Mouse (Mus musculus) lung, embryonic 16.5 days (tissue): ENCODE results near the gene Gpx4. TPM values are rescaled to one million over a fixed set of nuclear protein-coding genes. Genes with fewer than 3 reads are reported as not detected.

Experiments
- ATAC-seq: fragments of 200-750 bp; cut with Nextera tagmentation; 2 replicates; pipeline ENCODE4 v1.8.0; 2017; ENCODE audit warnings: low read depth, mild to moderate bottlenecking, moderate library complexity
- H3K27ac ChIP-seq: fragments of 300-500 bp; sonication (generic); 2 replicates; pipeline ENCODE4 v1.5.1; 2014; ENCODE audit warnings: mild to moderate bottlenecking, control low read depth, low read length
- H3K27me3 ChIP-seq: fragments of 300-500 bp; sonication (generic); 2 replicates; pipeline ENCODE4 v1.6.1; 2014; ENCODE audit warnings: low read depth, low read length, mixed read lengths; ENCODE audit not compliant: control insufficient read depth, insufficient read depth
- H3K36me3 ChIP-seq: fragments of 300-500 bp; sonication (generic); 2 replicates; pipeline ENCODE4 v1.6.1; 2014; ENCODE audit warnings: low read length; ENCODE audit not compliant: control insufficient read depth, insufficient read depth
- H3K4me1 ChIP-seq: fragments of 300-500 bp; sonication (generic); replicated peaks from 2 replicates; pipeline ENCODE4 v1.6.1; 2014; ENCODE audit warnings: low read length, mixed read lengths; ENCODE audit not compliant: control insufficient read depth, insufficient read depth
- H3K4me2 ChIP-seq: fragments of 300-500 bp; sonication (generic); 2 replicates; pipeline ENCODE4 v1.6.1; 2014; ENCODE audit warnings: low read depth, low read length, control low read depth
- H3K4me3 ChIP-seq: fragments of 300-500 bp; sonication (generic); 2 replicates; pipeline ENCODE4 v1.5.1; 2014; ENCODE audit warnings: mild to moderate bottlenecking, low read length, control low read depth
- H3K9ac ChIP-seq: fragments of 300-500 bp; sonication (generic); 2 replicates; pipeline ENCODE4 v1.6.1; 2014; ENCODE audit warnings: low read length, control low read depth
- H3K9me3 ChIP-seq: fragments of 300-500 bp; sonication (generic); 2 replicates; pipeline ENCODE4 v1.6.1; 2016; ENCODE audit warnings: low read length; ENCODE audit not compliant: control insufficient read depth
- WGBS: fragments of 180-500 bp; shearing (Covaris S2); extraction: QIAGEN DNeasy Blood & Tissue Kit; methylation state at CpG from one replicate; pipeline ENCODE4 v1.1.7; 2014; 5-methylcytosine and 5-hydroxymethylcytosine counted together
- polyA plus RNA-seq: library from polyadenylated mRNA; unstranded; fragments of >200 nt; fragmentation: Nextera tagmentation; extraction: Ambion mirVana; gene quantifications from 2 replicates; pipeline ENCODE4 v1.2.1, GENCODE M21; 2015

The Gpx4 gene
- polyA plus RNA-seq, 1 experiment from 2014 or later = 554 TPM

DNA sequence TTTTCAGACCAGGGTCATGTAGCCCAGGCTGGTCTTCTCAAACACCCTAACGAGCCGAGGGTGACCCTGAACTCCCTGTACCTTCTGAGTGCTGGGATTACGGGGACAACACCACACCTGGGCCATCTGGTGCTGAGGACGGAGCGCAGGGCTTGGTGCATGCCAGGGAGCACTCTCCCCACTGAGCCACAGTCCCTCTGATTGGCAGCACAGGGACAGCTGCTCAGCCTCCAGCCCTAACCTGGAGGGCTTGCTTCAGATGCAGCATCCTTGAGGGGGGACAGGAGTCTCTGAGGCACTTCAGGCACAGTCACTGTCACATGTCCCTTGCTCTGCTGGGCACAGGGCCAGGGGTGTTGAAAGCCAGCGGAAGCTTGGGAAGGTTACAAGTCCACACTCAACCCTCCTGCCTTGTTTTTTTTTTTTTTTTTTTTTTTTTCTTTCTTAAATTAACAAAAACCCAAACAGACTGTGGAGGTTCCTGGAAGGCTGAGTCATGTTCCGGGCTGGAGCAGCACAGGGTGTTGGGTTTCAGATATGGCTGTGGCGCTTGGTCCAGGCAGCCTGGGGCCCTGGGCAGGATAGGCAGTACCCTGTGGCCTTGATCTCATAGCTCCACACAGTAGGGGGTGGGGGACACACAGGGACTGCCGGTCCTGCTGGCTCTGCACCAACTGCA lies 24.0 kb downstream of the Gpx4 start:
- H3K4me2 ChIP-seq = no peak overlapping the region
- H3K4me3 ChIP-seq = no peak overlapping the region
- H3K9ac ChIP-seq = peak overlapping the region; percentile 49; the same call in 1 of the 2 replicates
- peak; percentile 88 for ATAC-seq
- no peaks in the 10 kb centered on the region for H3K27me3 ChIP-seq
- H3K9me3 ChIP-seq = no peaks in the 10 kb centered on the region
- peaks cover 5% of the 10 kb centered on the region; the same call in 1 of the 2 replicates for H3K36me3 ChIP-seq
- peak overlapping the region; percentile 89 for H3K27ac ChIP-seq
- peaks cover 28% of the 10 kb centered on the region for H3K4me1 ChIP-seq
- WGBS = 46% methylated on average over 9 of the region's 9 CpGs

DNA sequence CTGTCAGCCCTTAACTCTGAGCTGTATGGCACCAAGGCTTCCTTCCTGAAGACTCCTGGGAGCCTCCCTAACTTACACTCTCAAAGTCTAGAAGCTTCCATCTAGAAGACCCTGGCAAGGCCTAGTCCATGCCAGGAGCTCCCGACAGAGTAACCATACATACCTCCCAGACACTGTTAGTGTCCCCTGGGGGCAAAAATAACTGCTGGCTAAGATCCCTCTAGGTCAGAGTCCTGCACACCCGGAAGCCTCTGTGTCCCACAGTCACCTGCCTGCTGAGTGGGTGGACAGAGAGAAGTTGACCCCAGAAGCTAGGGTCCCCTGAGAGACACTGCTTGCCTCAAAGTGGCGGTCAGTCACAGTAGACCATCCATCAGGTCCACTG lies 24.5 kb downstream of the Gpx4 start:
- H3K4me2 ChIP-seq = no peak overlapping the region
- no peaks in the 10 kb centered on the region for H3K27me3 ChIP-seq
- no peaks in the 10 kb centered on the region for H3K9me3 ChIP-seq
- H3K36me3 ChIP-seq = 0 out of 2 replicates have a peak, but pooled peaks cover 3% of the 10 kb centered on the region
- no peak for ATAC-seq
- H3K4me3 ChIP-seq = no peak overlapping the region
- 56% methylated on average over 3 of the region's 3 CpGs for WGBS
- peak overlapping the region; percentile 89 for H3K27ac ChIP-seq
- peak overlapping the region; percentile 49; the same call in 1 of the 2 replicates for H3K9ac ChIP-seq
- H3K4me1 ChIP-seq = peaks cover 28% of the 10 kb centered on the region

DNA sequence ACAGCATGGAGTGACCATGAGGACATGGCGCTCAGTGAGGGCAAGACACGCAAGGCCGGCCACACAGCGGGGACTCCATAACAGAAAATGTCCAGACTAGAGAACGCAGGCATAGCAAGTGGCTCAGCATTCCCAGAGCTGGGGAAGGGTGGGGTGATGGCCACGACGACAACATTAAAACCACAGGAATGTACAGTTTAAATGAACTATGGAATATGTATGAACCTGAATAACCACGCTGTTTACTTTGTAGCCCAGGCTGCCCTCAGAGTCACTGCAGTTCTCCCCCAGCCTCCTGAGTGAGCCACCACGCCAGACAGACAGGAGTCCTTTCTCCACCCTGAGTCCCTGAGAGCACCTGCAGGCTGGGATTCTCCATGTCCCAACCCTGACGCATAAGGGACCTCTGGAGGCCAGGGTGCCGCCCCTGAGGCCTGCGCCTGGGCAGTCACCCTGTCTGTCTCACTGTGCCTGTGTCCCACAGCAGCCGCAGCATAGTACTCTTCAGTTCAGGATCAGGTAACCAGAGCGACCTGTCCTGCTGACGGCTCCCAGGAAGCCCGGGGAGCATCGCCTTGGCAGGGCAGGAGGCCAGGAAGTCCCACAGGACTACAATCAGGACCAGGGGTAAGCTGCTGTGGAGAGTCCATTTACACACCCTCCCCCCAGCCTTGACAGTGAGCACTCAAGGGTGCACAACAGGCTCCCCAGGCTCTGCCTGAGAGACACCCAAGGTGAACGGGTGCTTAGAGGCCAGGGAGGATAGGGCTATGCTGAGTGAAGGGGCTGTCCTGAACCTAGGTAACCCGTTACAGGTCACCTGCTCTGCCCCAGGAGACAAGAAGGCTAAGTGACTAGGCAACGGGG lies 25.9 kb downstream of the Gpx4 start:
- no peak overlapping the region for H3K4me3 ChIP-seq
- H3K27me3 ChIP-seq = no peaks in the 10 kb centered on the region
- no peak overlapping the region for H3K4me2 ChIP-seq
- H3K36me3 ChIP-seq = no peaks in the 10 kb centered on the region
- peaks cover 28% of the 10 kb centered on the region for H3K4me1 ChIP-seq
- no peaks in the 10 kb centered on the region for H3K9me3 ChIP-seq
- WGBS = 73% methylated on average over 20 of the region's 20 CpGs
- no peak for ATAC-seq
- no peak overlapping the region for H3K9ac ChIP-seq
- H3K27ac ChIP-seq = no peak overlapping the region

DNA sequence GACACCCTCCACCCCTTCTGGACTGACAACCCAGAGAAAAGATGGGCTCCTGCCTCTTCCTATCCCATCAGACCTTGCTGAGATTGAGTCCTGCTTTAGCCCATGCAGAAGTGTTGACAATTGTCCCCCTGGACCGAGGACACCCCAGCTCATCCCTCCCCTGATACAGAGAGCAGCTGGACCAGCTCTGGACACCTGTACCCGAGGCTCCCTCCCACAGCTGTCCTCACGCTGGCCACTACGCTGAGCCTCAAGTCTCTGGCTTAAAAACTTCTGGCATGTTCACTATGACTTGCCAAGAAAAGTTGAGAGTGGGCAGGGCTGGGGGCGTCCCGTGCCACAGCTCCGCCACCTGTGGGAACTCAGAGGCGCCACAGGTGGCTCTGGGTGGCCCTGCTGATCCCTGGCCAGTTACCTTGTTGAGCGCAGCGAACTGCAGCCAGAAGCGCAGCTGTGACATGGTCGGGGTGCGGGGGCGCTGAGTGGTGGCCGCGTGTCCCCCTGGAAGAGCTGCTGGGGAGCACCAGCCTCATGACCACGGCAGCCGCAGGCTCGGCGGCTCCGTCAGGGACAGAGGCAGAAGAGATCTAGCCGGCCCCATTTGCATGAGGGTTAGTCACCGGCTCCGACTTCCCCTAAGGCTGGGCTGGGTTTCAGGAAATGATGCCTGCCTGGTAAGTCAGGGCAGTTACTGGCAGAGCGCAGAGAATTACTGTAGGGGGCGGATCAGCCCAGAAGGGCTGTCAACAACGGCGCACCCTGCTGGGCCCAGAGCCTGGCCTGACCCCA lies 28.0 kb downstream of the Gpx4 start:
- 20% methylated on average over 28 of the region's 28 CpGs for WGBS
- Histone ChIP-seq H3K4me1 (peaks cover 28% of the 10 kb centered on the region), H3K4me2 (peak overlapping the region; percentile 49), H3K27me3 (no peaks in the 10 kb centered on the region), H3K36me3 (no peaks in the 10 kb centered on the region), H3K4me3 (peak overlapping the region; percentile 26), H3K27ac (peak overlapping the region; percentile 49), H3K9ac (peak overlapping the region; percentile 51), H3K9me3 (no peaks in the 10 kb centered on the region)
- peak; percentile 56 for ATAC-seq

DNA sequence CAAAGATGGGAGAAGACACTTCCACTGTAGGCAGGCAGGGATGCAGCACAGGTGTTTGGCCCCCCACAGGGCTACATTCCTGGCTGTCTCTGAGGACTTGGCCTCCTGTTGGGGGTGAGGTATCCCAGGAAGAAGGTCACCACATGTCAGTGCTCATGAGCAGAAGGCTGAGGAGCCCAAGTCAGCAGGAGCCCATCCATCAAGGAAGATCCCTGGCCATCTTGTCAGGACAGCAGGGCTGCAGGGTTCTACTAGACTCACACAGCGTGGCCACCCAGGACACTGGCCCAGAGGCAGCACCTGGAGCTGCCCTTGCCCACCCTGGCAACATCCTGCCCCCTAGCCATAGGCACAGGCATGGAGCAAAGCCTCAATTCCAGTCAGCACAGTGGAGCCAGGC lies 29.0 kb downstream of the Gpx4 start:
- no peak overlapping the region for H3K4me3 ChIP-seq
- H3K4me2 ChIP-seq = no peak overlapping the region
- peaks cover 25% of the 10 kb centered on the region for H3K4me1 ChIP-seq
- no peaks in the 10 kb centered on the region for H3K27me3 ChIP-seq
- no peak overlapping the region for H3K27ac ChIP-seq
- peaks cover 5% of the 10 kb centered on the region; the same call in 1 of the 2 replicates for H3K36me3 ChIP-seq
- no peaks in the 10 kb centered on the region for H3K9me3 ChIP-seq
- WGBS = 73% methylated on average over 1 of the region's 1 CpGs
- no peak overlapping the region for H3K9ac ChIP-seq
- ATAC-seq = no peak

DNA sequence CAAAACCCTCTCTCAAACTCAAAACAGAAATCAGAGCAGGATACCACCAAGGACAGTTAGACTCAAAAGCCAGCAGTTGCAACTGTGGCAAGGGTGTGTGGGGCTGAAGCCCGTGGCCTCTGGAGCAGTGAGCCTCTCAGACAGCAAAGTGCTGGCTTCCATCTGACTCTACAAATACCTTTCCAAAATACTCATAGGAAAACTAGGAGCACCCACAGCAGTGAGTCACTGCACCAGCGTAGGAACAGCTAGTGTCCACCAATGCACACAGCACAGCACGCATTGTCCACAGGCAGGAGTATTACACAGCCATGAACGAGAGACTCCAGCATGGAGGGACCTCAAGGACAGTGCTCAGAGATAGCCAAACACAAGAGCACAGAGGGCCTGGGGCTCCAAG lies 29.4 kb downstream of the Gpx4 start:
- H3K4me3 ChIP-seq = no peak overlapping the region
- no peaks in the 10 kb centered on the region for H3K9me3 ChIP-seq
- H3K9ac ChIP-seq = no peak overlapping the region
- H3K27me3 ChIP-seq = no peaks in the 10 kb centered on the region
- ATAC-seq = no peak
- peaks cover 20% of the 10 kb centered on the region for H3K4me1 ChIP-seq
- H3K4me2 ChIP-seq = no peak overlapping the region
- H3K27ac ChIP-seq = no peak overlapping the region
- H3K36me3 ChIP-seq = peaks cover 5% of the 10 kb centered on the region; the same call in 1 of the 2 replicates
- WGBS = 92% methylated on average over 4 of the region's 4 CpGs

DNA sequence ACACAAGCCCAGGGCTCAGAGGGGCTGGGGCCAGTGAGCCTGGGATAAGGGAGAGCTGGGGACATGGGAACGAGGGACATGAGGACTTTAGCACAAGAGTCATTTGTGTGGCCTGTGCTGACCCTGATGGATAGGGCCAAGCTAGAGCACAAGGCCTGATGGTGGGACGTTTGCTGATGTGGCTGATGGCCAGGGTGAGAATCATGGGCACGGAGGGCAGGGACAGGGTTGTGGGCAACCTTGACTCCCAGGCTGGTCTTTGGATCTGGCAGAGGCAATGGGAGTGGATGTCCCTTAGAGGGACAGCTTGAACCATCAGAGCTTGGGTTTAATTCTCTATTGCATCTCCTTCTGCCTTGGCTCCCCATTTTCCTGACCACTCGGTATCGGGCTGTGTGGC lies 30.3 kb downstream of the Gpx4 start:
- no peak overlapping the region for H3K4me2 ChIP-seq
- no peaks in the 10 kb centered on the region for H3K9me3 ChIP-seq
- H3K4me3 ChIP-seq = no peak overlapping the region
- H3K27ac ChIP-seq = no peak overlapping the region
- WGBS = 82% methylated on average over 5 of the region's 5 CpGs
- no peak overlapping the region for H3K9ac ChIP-seq
- no peak for ATAC-seq
- no peaks in the 10 kb centered on the region for H3K27me3 ChIP-seq
- H3K36me3 ChIP-seq = peaks cover 14% of the 10 kb centered on the region
- peaks cover 12% of the 10 kb centered on the region for H3K4me1 ChIP-seq

DNA sequence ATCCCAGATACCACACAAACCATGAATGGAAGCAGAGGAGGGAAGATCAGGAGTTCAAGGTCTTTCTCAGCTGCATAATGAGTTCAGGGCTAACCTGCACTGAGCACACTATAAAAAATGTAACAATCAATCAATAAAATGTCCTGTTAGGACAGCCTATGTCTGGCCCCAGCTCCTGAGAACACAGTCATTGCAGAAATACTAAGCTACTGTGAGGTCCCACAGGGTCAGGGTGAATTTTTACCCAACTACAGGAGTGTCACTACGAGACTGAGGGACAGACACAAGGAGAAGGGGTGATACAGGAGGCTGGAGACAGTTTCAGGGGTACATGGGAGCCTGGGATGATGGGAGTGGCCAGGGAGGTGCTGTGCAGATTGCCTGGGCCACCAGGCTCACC lies 31.4 kb downstream of the Gpx4 start:
- Histone ChIP-seq H3K9me3 (no peaks in the 10 kb centered on the region), H3K4me1 (peaks cover 12% of the 10 kb centered on the region), H3K27me3 (no peaks in the 10 kb centered on the region), H3K4me3 (no peak overlapping the region), H3K27ac (no peak overlapping the region), H3K9ac (no peak overlapping the region), H3K4me2 (no peak overlapping the region), H3K36me3 (peaks cover 15% of the 10 kb centered on the region)
- ATAC-seq = no peak
- 77% methylated on average over 1 of the region's 1 CpGs for WGBS
